29 mouse cellular contexts compared by ENCODE assay signal in genomic region chr10:71104791-71105190, GRCm38 (mm10). TPM values are rescaled to one million over a fixed set of nuclear protein-coding genes. Genes with fewer than 3 reads are reported as not detected.
DNase-seq lines count a peak whose midpoint lies in the region; ATAC-seq and TF ChIP-seq lines count a peak whose summit lies in the region.
"Had no signal": no experiment of that assay in that cellular context is flagged by ENCODE, and none has a peak within 500 bp of the region (broad histone marks: within the 10 kb centered on the region; RNA-seq: fewer than 3 reads in every experiment).

No protein-coding gene starts in this region.

- no peak for ATAC-seq in kidney, embryonic 14.5 days (ENCODE audit: low FRiP score, low TSS enrichment)
- no peak for ATAC-seq in stomach, postnatal 0 days (ENCODE audit: low FRiP score, low TSS enrichment)
- ATAC-seq: forebrain, embryonic 14.5 days; forebrain, postnatal 0 days; hindbrain, embryonic 16.5 days; intestine, embryonic 15.5 days had no signal

- DNase-seq in kidney, adult 2 months: no peak
- DNase-seq in ES-CJ7 (ENCODE audit: low read depth, low spot score) (peak; percentile 67), R1 (ENCODE audit: low read depth, low spot score) (peak; percentile 81)
- peak; percentile 23 for DNase-seq in stomach, postnatal 0 days (ENCODE audit: low spot score)
- no peak for DNase-seq in layer of hippocampus, adult 8-10 months (ENCODE audit: low spot score in 2 of 2)
- no peak for DNase-seq in heart, adult 8-10 months (ENCODE audit: low spot score)
- DNase-seq: adrenal gland, adult 2 months; adrenal gland, postnatal 36 days; B cell, adult 2 months; cerebellum, adult 18-20 months; cerebellum, adult 9-10 months; cerebellum, postnatal 14 days; forebrain, postnatal 0 days; gastrocnemius, adult 2 months; gastrocnemius, postnatal 14 days; heart, postnatal 10 days; heart, postnatal 36 days had no signal

- 78% methylated on average over 6 of the region's 6 CpGs for WGBS in kidney, adult 2 months
- WGBS in kidney, embryonic 14.5 days: 70% methylated on average over 6 of the region's 6 CpGs
- WGBS in stomach, postnatal 0 days: 66% methylated on average over 6 of the region's 6 CpGs

- no peaks in the 10 kb centered on the region for H3K9me3 ChIP-seq in kidney, embryonic 14.5 days (ENCODE audit: control insufficient read depth, low read length)
- H3K9me3 ChIP-seq in stomach, postnatal 0 days (ENCODE audit: control insufficient read depth, low read length): no peaks in the 10 kb centered on the region
- H3K9me3 ChIP-seq: embryonic facial prominence, embryonic 10.5 days; embryonic facial prominence, embryonic 13.5 days; heart, embryonic 12.5 days; heart, embryonic 15.5 days; hindbrain, embryonic 10.5 days; hindbrain, embryonic 13.5 days; intestine, embryonic 15.5 days had no signal

- H3K4me3 ChIP-seq in kidney, adult 2 months (ENCODE audit: insufficient read depth, low read depth, low read length): no peak overlapping the region
- no peak overlapping the region for H3K4me3 ChIP-seq in kidney, embryonic 14.5 days (ENCODE audit: low read length)
- H3K4me3 ChIP-seq in stomach, postnatal 0 days (ENCODE audit: low read depth, low read length): no peak overlapping the region
- H3K4me3 ChIP-seq: embryonic facial prominence, embryonic 10.5 days; embryonic facial prominence, embryonic 13.5 days; erythroblast, embryonic 14.5 days; gastrocnemius, adult 2 months; heart, embryonic 12.5 days; heart, embryonic 15.5 days; hindbrain, embryonic 10.5 days; hindbrain, embryonic 13.5 days; intestine, embryonic 15.5 days had no signal

- peaks cover 13% of the 10 kb centered on the region; the same call in 1 of the 2 replicates for H3K4me1 ChIP-seq in kidney, adult 2 months (ENCODE audit: control insufficient read depth, insufficient read depth, low read length)
- H3K4me1 ChIP-seq in kidney, embryonic 14.5 days (ENCODE audit: control insufficient read depth, insufficient read depth, low read length): no peaks in the 10 kb centered on the region
- no peaks in the 10 kb centered on the region for H3K4me1 ChIP-seq in stomach, postnatal 0 days (replicated peaks; ENCODE audit: control insufficient read depth, insufficient read depth)
- H3K4me1 ChIP-seq: heart, embryonic 15.5 days; hindbrain, embryonic 10.5 days; intestine, embryonic 15.5 days had no signal

- no peak for TF ChIP-seq CTCF in kidney, adult 2 months (conservative IDR thresholded peaks at IDR 0.05; ENCODE audit: insufficient read depth, insufficient read length, low read depth, low read length)
- no peak for TF ChIP-seq CTCF in stomach, postnatal 0 days (IDR thresholded peaks at IDR 0.05; ENCODE audit: low read depth)

- H3K9ac ChIP-seq in kidney, embryonic 14.5 days (ENCODE audit: low read depth, low read length): no peak overlapping the region
- no peak overlapping the region for H3K9ac ChIP-seq in stomach, postnatal 0 days (ENCODE audit: low read length)
- H3K9ac ChIP-seq: embryonic facial prominence, embryonic 13.5 days; forebrain, postnatal 0 days; heart, embryonic 12.5 days; heart, embryonic 15.5 days; hindbrain, embryonic 13.5 days; intestine, embryonic 15.5 days had no signal

- no peak for TF ChIP-seq EP300 in stomach, postnatal 0 days (optimal IDR thresholded peaks at IDR 0.05)

- no peaks in the 10 kb centered on the region for H3K27me3 ChIP-seq in kidney, adult 2 months (replicated peaks; ENCODE audit: control insufficient read depth, insufficient read depth, low read length)
- H3K27me3 ChIP-seq in kidney, embryonic 14.5 days (ENCODE audit: control insufficient read depth, insufficient read depth, low read length): no peaks in the 10 kb centered on the region
- no peaks in the 10 kb centered on the region for H3K27me3 ChIP-seq in stomach, postnatal 0 days (ENCODE audit: control insufficient read depth, insufficient read depth, low read length)
- H3K27me3 ChIP-seq: CH12.LX; embryonic facial prominence, embryonic 13.5 days; heart, embryonic 12.5 days; heart, embryonic 15.5 days; hindbrain, embryonic 13.5 days; intestine, embryonic 15.5 days had no signal

- TF ChIP-seq POLR2A in kidney, adult 2 months (IDR thresholded peaks at IDR 0.05; ENCODE audit: low read depth, low read length): no peak

- H3K27ac ChIP-seq in kidney, adult 2 months (ENCODE audit: insufficient read depth, low read depth, low read length): peak overlapping the region; percentile 82; the same call in 1 of the 2 replicates
- no peak overlapping the region for H3K27ac ChIP-seq in kidney, embryonic 14.5 days (ENCODE audit: low read depth, low read length)
- no peak overlapping the region for H3K27ac ChIP-seq in stomach, postnatal 0 days (replicated peaks)
- H3K27ac ChIP-seq: embryonic facial prominence, embryonic 10.5 days; embryonic facial prominence, embryonic 13.5 days; gastrocnemius, adult 2 months; heart, embryonic 15.5 days; hindbrain, embryonic 10.5 days; hindbrain, embryonic 13.5 days; intestine, embryonic 15.5 days had no signal

- no peaks in the 10 kb centered on the region for H3K36me3 ChIP-seq in kidney, adult 2 months (ENCODE audit: control insufficient read depth, insufficient read depth, low read length)
- no peaks in the 10 kb centered on the region for H3K36me3 ChIP-seq in kidney, embryonic 14.5 days (ENCODE audit: control insufficient read depth, insufficient read depth, low read length)
- H3K36me3 ChIP-seq in stomach, postnatal 0 days (ENCODE audit: control insufficient read depth, insufficient read depth, low read length): no peaks in the 10 kb centered on the region
- H3K36me3 ChIP-seq: embryonic facial prominence, embryonic 10.5 days; embryonic facial prominence, embryonic 13.5 days; heart, embryonic 15.5 days; hindbrain, embryonic 10.5 days; hindbrain, embryonic 13.5 days; intestine, embryonic 15.5 days had no signal

- H3K4me2 ChIP-seq in kidney, embryonic 14.5 days (replicated peaks; ENCODE audit: low read depth, low read length): no peak overlapping the region
- H3K4me2 ChIP-seq in stomach, postnatal 0 days (replicated peaks; ENCODE audit: low read depth): no peak overlapping the region
- H3K4me2 ChIP-seq: embryonic facial prominence, embryonic 13.5 days; heart, embryonic 12.5 days; heart, embryonic 15.5 days; hindbrain, embryonic 13.5 days; intestine, embryonic 15.5 days had no signal

RNA-seq across cellular contexts. Expression of gene Bicc1, which starts 54.7 kb away (rescaled TPM):
- 69.0 and 78.8 TPM in 2 replicates for polyA plus RNA-seq in kidney, adult 2 months (2012; rRNA removed)
- polyA plus RNA-seq in kidney, embryonic 14.5 days (2014; fragmentation: Nextera tagmentation; extraction: Ambion mirVana): 27.7 and 40.7 TPM in 2 replicates
- 9.6 and 9.8 TPM in 2 replicates for polyA plus RNA-seq in stomach, postnatal 0 days (2015; fragmentation: Nextera tagmentation; extraction: Ambion mirVana)
- 1 to 10 TPM; 4.8 to 7.1 (median 5.3) TPM for total RNA-seq in layer of hippocampus, adult 8-10 months (2022)
- 10 to 100 TPM; 11.8 to 17.8 (median 14.1) TPM for total RNA-seq in heart, adult 8-10 months (2022)
- total RNA-seq: CH12.LX had no signal
- polyA plus RNA-seq: erythroblast, embryonic 14.5 days had no signal

Comparison
In these comparisons a context has a peak if more than half of its experiments do, and no peak if none do; other contexts are left out.
1. DNase-seq: peak in ES-CJ7 (single experiment), R1 (single experiment) and stomach, postnatal 0 days (single experiment); none in kidney, adult 2 months (single experiment), layer of hippocampus, adult 8-10 months (0 of 2) and heart, adult 8-10 months (single experiment).